Mouse (Mus musculus): ENCODE results near the gene Trappc12. TPM values are rescaled to one million over a fixed set of nuclear protein-coding genes. Genes with fewer than 3 reads are reported as not detected.

The Trappc12 gene
- total and polyA plus RNA-seq, 3 experiments, result 13.5 to 49.6 (median 44.9) TPM

GRCm38 (mm10) chr12:28727061-28727460 lies 23.2 kb downstream of the Trappc12 start:
- DNase-seq (ENCODE audit: low spot score), result no peak
- TF ChIP-seq POLR2AphosphoS5 (IDR thresholded peaks at IDR 0.05; ENCODE audit: insufficient replicate concordance, low read depth, low read length) (no peak), GATA2 (IDR thresholded peaks at IDR 0.05; ENCODE audit: borderline replicate concordance, low read depth, low read length) (no peak), TAL1 (conservative IDR thresholded peaks at IDR 0.05; ENCODE audit: low read depth, low read length) (no peak), GATA1 (IDR thresholded peaks at IDR 0.05; ENCODE audit: borderline replicate concordance, low read length) (no peak), CTCF (IDR thresholded peaks at IDR 0.05; ENCODE audit: low read depth, low read length) (no peak)
- Histone ChIP-seq H3K36me3 (replicated peaks) (peaks cover 86% of the 10 kb centered on the region), H3K4me3 (ENCODE audit: low read depth, low read length) (no peak overlapping the region), H3K9me3 (replicated peaks) (no peaks in the 10 kb centered on the region), H3K4me1 (ENCODE audit: insufficient read depth, low read depth, low read length) (no peaks in the 10 kb centered on the region), H3K27me3 (ENCODE audit: insufficient read depth, low read length) (no peaks in the 10 kb centered on the region)
- ATAC-seq (ENCODE audit: extremely low read depth, insufficient number of reproducible peaks, low FRiP score, poor library complexity, severe bottlenecking), result no peak

GRCm38 (mm10) chr12:28726204-28726603 lies 24.1 kb downstream of the Trappc12 start:
- peaks cover 86% of the 10 kb centered on the region for H3K36me3 ChIP-seq (replicated peaks)
- no peaks in the 10 kb centered on the region for H3K4me1 ChIP-seq (ENCODE audit: insufficient read depth, low read depth, low read length)
- no peak for DNase-seq (ENCODE audit: low spot score)

GRCm38 (mm10) chr12:28724366-28724765 lies 25.9 kb downstream of the Trappc12 start:
- Histone ChIP-seq H3K9me3 (replicated peaks) (no peaks in the 10 kb centered on the region), H3K4me1 (ENCODE audit: insufficient read depth, low read depth, low read length) (no peaks in the 10 kb centered on the region), H3K4me3 (ENCODE audit: low read depth, low read length) (no peak overlapping the region), H3K36me3 (replicated peaks) (peaks cover 89% of the 10 kb centered on the region), H3K27me3 (ENCODE audit: insufficient read depth, low read length) (no peaks in the 10 kb centered on the region)
- no peak for ATAC-seq (ENCODE audit: extremely low read depth, insufficient number of reproducible peaks, low FRiP score, poor library complexity, severe bottlenecking)
- DNase-seq (ENCODE audit: low spot score), result no peak
- TF ChIP-seq GATA2 (IDR thresholded peaks at IDR 0.05; ENCODE audit: borderline replicate concordance, low read depth, low read length) (no peak), POLR2AphosphoS5 (IDR thresholded peaks at IDR 0.05; ENCODE audit: insufficient replicate concordance, low read depth, low read length) (no peak), TAL1 (conservative IDR thresholded peaks at IDR 0.05; ENCODE audit: low read depth, low read length) (no peak), CTCF (IDR thresholded peaks at IDR 0.05; ENCODE audit: low read depth, low read length) (no peak), GATA1 (IDR thresholded peaks at IDR 0.05; ENCODE audit: borderline replicate concordance, low read length) (no peak)

More at GRCm38 (mm10) chr12:28726204-28726603, 24.1 kb downstream of the Trappc12 start:
- Histone ChIP-seq H3K9me3 (replicated peaks) (no peaks in the 10 kb centered on the region), H3K27me3 (ENCODE audit: insufficient read depth, low read length) (no peaks in the 10 kb centered on the region), H3K4me3 (ENCODE audit: low read depth, low read length) (no peak overlapping the region)
- TF ChIP-seq CTCF (IDR thresholded peaks at IDR 0.05; ENCODE audit: low read depth, low read length), result no peak
- TF ChIP-seq GATA2 (IDR thresholded peaks at IDR 0.05; ENCODE audit: borderline replicate concordance, low read depth, low read length), result no peak
- 0 out of 2 replicates have a peak, but pooled peaks have one; percentile 5 for TF ChIP-seq POLR2AphosphoS5 (IDR thresholded peaks at IDR 0.05; ENCODE audit: insufficient replicate concordance, low read depth, low read length)
- no peak for TF ChIP-seq GATA1 (IDR thresholded peaks at IDR 0.05; ENCODE audit: borderline replicate concordance, low read length)
- TF ChIP-seq TAL1 (conservative IDR thresholded peaks at IDR 0.05; ENCODE audit: low read depth, low read length), result no peak
- ATAC-seq (ENCODE audit: extremely low read depth, insufficient number of reproducible peaks, low FRiP score, poor library complexity, severe bottlenecking), result no peak

- Histone ChIP-seq H3K36me3 (replicated peaks) (peaks cover 94% of the 10 kb centered on the region), H3K4me3 (ENCODE audit: low read depth, low read length) (no peak overlapping the region), H3K9me3 (replicated peaks) (no peaks in the 10 kb centered on the region), H3K4me1 (ENCODE audit: insufficient read depth, low read depth, low read length) (peaks cover 2% of the 10 kb centered on the region), H3K27me3 (ENCODE audit: insufficient read depth, low read length) (no peaks in the 10 kb centered on the region)
- TF ChIP-seq POLR2AphosphoS5 (IDR thresholded peaks at IDR 0.05; ENCODE audit: insufficient replicate concordance, low read depth, low read length) (no peak), GATA2 (IDR thresholded peaks at IDR 0.05; ENCODE audit: borderline replicate concordance, low read depth, low read length) (no peak), TAL1 (conservative IDR thresholded peaks at IDR 0.05; ENCODE audit: low read depth, low read length) (no peak), CTCF (IDR thresholded peaks at IDR 0.05; ENCODE audit: low read depth, low read length) (no peak), GATA1 (IDR thresholded peaks at IDR 0.05; ENCODE audit: borderline replicate concordance, low read length) (no peak)
- no peak for DNase-seq (ENCODE audit: low spot score)
- no peak for ATAC-seq (ENCODE audit: extremely low read depth, insufficient number of reproducible peaks, low FRiP score, poor library complexity, severe bottlenecking)
Observed at GRCm38 (mm10) chr12:28718106-28718505, 32.2 kb downstream of the Trappc12 start.

- Histone ChIP-seq H3K36me3 (replicated peaks) (peaks cover 92% of the 10 kb centered on the region), H3K27me3 (ENCODE audit: insufficient read depth, low read length) (no peaks in the 10 kb centered on the region), H3K9me3 (replicated peaks) (no peaks in the 10 kb centered on the region), H3K4me3 (ENCODE audit: low read depth, low read length) (no peak overlapping the region), H3K4me1 (ENCODE audit: insufficient read depth, low read depth, low read length) (peaks cover 2% of the 10 kb centered on the region)
- no peak for ATAC-seq (ENCODE audit: extremely low read depth, insufficient number of reproducible peaks, low FRiP score, poor library complexity, severe bottlenecking)
- TF ChIP-seq POLR2AphosphoS5 (IDR thresholded peaks at IDR 0.05; ENCODE audit: insufficient replicate concordance, low read depth, low read length) (no peak), GATA2 (IDR thresholded peaks at IDR 0.05; ENCODE audit: borderline replicate concordance, low read depth, low read length) (no peak), TAL1 (conservative IDR thresholded peaks at IDR 0.05; ENCODE audit: low read depth, low read length) (no peak), CTCF (IDR thresholded peaks at IDR 0.05; ENCODE audit: low read depth, low read length) (no peak), GATA1 (IDR thresholded peaks at IDR 0.05; ENCODE audit: borderline replicate concordance, low read length) (no peak)
- DNase-seq (ENCODE audit: low spot score), result no peak
Observed at GRCm38 (mm10) chr12:28717066-28717465, 33.2 kb downstream of the Trappc12 start.

GRCm38 (mm10) chr12:28714822-28715632 lies 35.2 kb downstream of the Trappc12 start:
- H3K36me3 ChIP-seq (replicated peaks), result peaks cover 92% of the 10 kb centered on the region

More at GRCm38 (mm10) chr12:28714822-28715632, 35.2 kb downstream of the Trappc12 start:
- H3K9me3 ChIP-seq (replicated peaks), result no peaks in the 10 kb centered on the region
- H3K4me3 ChIP-seq (ENCODE audit: low read depth, low read length), result no peak overlapping the region
- peaks cover 2% of the 10 kb centered on the region for H3K4me1 ChIP-seq (ENCODE audit: insufficient read depth, low read depth, low read length)
- no peaks in the 10 kb centered on the region for H3K27me3 ChIP-seq (ENCODE audit: insufficient read depth, low read length)
- TF ChIP-seq TAL1 (conservative IDR thresholded peaks at IDR 0.05; ENCODE audit: low read depth, low read length) (no peak), GATA2 (IDR thresholded peaks at IDR 0.05; ENCODE audit: borderline replicate concordance, low read depth, low read length) (no peak), GATA1 (IDR thresholded peaks at IDR 0.05; ENCODE audit: borderline replicate concordance, low read length) (no peak), CTCF (IDR thresholded peaks at IDR 0.05; ENCODE audit: low read depth, low read length) (no peak), POLR2AphosphoS5 (IDR thresholded peaks at IDR 0.05; ENCODE audit: insufficient replicate concordance, low read depth, low read length) (no peak)
- DNase-seq (ENCODE audit: low spot score), result no peak
- no peak for ATAC-seq (ENCODE audit: extremely low read depth, insufficient number of reproducible peaks, low FRiP score, poor library complexity, severe bottlenecking)
